Mouse (Mus musculus) monocyte, adult 5-6 weeks (primary cell): ENCODE measurements around the gene Gm6509. TPM values are rescaled to one million over a fixed set of nuclear protein-coding genes. Genes with fewer than 3 reads are reported as not detected.
"Not testable (repeated sequence)": the region's sequence is repeated elsewhere in the genome, so short reads cannot be mapped to it uniquely, and the experiment has no call there.

Source experiments
- ATAC-seq: fragments of 153-309, 156-312 bp; replicated peaks from 2 replicates; pipeline ENCODE4 v1.8.0; 2017; ENCODE audit warnings: mild to moderate bottlenecking; ENCODE audit not compliant: low TSS enrichment, insufficient number of reproducible peaks, severe bottlenecking, poor library complexity, low FRiP score
- total RNA-seq: library from RNA; stranded (forward); fragments of 200-1000, 200-491, 200-594 nt; gene quantifications from 3 replicates; pipeline ENCODE4 v1.2.3, GENCODE M21; 2017

Gene Gm6509
- total RNA-seq: not detected in 3 replicates

GRCm38 (mm10) chr5:94623679-94624078 is at the start of gene Gm6509:
TSS of gene Gm6509 (plus strand) at chr5:94623979.
- not testable (repeated sequence) for ATAC-seq

GRCm38 (mm10) chr5:94616242-94616641 is 7.5 kb upstream of the Gm6509 start, which contains the start of gene Gm3147:
TSS of gene Gm3147 (minus strand) at chr5:94616342.
- not testable (repeated sequence) for ATAC-seq

- ATAC-seq: not testable (repeated sequence)
Measured at GRCm38 (mm10) chr5:94648082-94648481, 24.3 kb downstream of the Gm6509 start, which contains the start of gene Gm6205. TSS of gene Gm6205 (plus strand) at chr5:94648382.

Other genes starting within 250 kb of the Gm6509 start
- gene Gm7682, start 178.2 kb upstream of the Gm6509 start, total RNA-seq: 0.48 TPM in 1 of 3 replicates, not detected in the others
- gene Gm3139, start 97.7 kb upstream of the Gm6509 start, total RNA-seq: 0.32 TPM in 1 of 3 replicates, not detected in the others
- gene Gm3147, start 7.6 kb upstream of the Gm6509 start, total RNA-seq: not detected in 3 replicates
- not detected in 3 replicates for gene Gm6205, start 24.4 kb downstream of the Gm6509 start, total RNA-seq
- gene Gm3183, start 241.5 kb downstream of the Gm6509 start, total RNA-seq: 0.32 TPM in 1 of 3 replicates, not detected in the others